Mouse (Mus musculus) ES-CJ7 (cell line): ENCODE data around the gene Apex1.
"Not testable (repeated sequence)": the region's sequence is repeated elsewhere in the genome, so short reads cannot be mapped to it uniquely, and the experiment has no call there.

ENCODE experiments used
- DNase-seq: peaks from one replicate; pipeline ENCODE4 v3.0.0; 2011; ENCODE audit warnings: low read depth, low spot score

The Apex1 gene

DNA sequence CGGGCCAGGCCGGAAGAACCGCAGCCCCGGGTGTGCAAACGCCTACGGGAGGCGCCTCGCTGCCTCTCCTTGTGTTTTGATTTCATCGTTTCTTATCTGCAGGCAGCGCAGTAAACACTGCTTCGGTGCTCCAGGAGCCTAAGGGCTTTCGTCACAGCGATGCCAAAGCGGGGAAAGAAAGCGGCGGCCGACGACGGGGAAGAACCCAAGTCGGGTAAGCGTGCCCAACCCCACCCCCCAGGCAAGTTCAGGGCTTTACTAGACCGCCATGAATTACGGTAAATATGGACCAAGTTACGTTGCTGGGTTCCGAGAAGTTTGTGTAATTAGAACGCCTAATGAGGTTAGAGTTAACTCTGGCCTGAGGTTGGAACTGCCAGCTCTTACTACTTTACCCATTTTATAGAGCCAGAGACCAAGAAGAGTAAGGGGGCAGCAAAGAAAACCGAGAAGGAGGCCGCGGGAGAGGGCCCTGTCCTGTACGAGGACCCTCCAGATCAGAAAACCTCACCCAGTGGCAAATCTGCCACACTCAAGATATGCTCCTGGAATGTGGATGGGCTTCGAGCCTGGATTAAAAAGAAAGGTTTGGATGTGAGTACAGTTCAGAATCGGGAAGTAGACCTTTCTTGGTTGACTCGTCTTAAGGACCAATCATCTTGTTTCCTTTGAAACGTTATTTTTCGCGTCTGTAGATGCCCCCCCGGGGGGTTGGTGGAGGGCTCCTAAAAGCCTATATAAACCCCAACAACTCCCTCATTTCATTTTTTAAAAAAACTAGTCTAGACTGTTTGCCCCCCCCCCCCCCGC lies 548 bp downstream of the Apex1 start:
- DNase-seq = no peak

DNA sequence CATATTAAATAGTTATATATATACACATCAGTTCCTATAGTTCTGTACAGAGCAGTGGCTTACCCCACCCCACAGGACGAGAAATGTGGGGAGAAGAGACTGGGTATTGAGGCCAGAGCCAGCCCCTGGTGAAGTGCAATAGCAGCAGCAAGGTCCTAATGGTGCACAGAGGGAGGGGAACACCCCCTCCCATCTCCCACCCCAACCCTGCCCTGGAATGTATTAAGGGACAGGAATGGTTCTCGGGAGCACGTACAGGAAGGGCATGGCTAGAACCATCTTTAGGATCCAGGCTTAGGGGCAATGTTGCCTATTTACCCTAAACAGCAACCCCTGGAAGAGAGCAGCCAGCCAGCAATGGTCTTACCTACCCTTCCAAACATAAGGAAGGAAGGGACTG lies 2.6 kb downstream of the Apex1 start:
- DNase-seq = no peak

DNA sequence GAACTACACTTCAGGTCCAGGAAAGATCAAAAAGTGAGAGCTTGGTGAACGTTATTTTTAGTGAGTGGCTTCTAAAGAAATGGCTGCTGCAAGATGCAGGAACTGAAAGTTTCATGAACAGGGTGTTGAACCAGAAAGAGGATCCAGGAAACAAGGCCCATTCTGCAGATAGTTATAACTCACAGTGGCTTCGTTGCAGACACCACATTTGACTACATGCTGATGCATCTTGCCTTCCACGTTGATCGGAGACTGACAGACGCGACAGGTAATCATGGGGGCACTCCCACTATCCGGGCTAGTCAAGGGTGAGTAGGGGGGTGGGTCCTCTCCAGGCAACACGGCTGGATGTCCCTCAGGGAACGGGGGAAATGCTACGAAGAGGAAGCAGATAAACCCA lies 5.2 kb downstream of the Apex1 start:
- no peak for DNase-seq

DNA sequence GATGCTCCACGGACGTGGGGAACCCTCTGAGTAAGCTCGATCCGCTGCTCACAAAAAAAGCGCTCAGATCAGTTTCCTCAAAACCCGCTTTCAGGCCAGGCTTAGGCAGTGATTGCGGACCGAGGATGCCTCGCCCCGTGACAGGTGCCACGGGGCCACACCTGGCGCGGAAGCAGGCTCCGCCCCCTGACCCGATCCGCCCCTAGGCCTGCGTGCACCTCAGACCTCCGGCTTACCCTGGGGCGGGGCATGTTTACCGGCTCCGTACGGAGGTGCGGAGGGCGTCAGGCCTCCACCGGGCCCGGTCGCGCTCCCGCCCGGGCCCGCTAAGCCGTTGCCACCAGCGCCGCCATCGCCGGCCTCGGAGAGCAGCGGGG lies 5.6 kb downstream of the Apex1 start:
- peak; percentile 59 for DNase-seq

DNA sequence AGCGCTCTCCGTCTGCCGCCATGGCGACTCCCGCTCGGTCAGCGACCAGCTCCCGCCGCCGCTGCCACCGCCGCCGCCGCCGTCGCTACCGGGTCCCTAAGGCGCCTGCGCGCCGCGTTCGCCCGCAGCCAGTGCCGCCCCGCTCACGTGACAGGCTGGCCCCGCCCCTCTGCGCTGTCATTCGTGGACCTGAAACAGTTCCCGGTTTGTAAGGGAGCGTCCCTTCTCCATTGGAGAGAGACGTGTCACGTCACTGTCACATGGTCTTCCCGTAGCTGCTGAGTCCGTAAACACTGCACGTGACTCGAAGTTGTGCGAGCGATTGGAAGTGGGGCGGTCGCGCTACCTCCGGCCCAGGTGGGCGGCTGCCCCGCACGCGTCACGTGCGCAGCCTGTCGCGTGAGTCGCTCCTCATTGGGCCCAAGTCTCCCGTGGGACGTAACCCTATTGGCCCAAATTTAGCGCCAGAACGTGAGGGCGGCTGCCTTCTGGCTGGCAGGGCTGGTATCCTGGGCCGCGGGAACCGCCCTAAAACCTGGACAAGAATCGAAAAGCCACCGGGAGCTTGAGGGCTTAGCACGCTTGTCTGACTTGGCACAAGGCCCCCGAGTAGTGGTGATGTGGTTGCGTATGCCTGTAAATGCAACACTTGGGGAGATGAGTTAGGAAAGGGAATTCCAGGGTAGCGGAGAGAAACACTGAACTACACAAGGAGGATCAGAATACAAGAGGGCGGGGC lies 6.2 kb downstream of the Apex1 start, which contains the start of the genes Pip4p1 and Pnp:
Pip4p1 (minus strand) TSS at position 103 of the 739 bp plus-strand sequence.
Pnp (plus strand) TSS at position 329 of the 739 bp plus-strand sequence.
- peak; percentile 100 for DNase-seq

DNA sequence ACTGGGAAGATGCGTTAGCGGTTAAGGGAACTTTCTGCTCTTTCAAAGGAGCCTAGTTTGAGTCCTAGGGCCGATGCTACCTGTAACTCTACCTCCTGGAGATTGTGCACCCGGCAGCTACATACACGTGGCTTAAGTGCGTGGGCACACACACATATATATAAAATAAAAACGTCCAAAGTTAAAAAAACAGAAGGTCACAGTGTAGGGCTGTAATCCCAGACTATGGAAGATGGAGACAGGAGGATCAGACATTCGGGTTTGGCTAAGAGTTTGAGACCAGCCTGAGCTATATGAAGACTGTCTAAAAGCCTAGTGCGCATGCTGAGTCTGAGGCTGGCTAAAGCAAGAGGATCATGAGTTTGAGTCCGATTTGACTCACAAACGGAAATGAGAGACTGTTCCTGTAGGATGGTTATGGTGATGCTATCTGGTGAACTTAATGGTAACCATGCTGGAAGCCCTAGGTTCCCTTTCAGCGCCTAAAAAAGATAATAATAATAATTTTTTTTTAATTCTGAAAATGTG lies 6.8 kb downstream of the Apex1 start:
- DNase-seq = peak; percentile 56

DNA sequence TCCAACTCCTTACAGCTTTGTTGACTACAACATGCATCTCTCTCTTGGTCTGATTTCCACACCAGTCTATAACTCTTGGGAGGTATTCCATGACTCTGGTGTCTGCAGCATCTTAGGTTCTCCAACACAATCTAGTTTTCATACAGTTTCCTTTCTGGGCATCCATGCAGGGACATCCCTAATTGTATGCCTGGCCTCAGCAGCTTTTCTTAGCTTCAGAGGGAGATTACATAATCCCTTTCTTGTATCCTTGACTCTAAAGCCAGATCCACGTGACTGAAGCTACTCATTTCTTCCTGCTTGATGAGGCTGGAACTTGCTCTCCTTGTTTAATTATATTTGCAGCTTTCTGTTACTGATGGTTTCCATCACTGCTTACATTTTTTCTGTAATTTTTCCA lies 11.9 kb downstream of the Apex1 start:
- DNase-seq = no peak

DNA sequence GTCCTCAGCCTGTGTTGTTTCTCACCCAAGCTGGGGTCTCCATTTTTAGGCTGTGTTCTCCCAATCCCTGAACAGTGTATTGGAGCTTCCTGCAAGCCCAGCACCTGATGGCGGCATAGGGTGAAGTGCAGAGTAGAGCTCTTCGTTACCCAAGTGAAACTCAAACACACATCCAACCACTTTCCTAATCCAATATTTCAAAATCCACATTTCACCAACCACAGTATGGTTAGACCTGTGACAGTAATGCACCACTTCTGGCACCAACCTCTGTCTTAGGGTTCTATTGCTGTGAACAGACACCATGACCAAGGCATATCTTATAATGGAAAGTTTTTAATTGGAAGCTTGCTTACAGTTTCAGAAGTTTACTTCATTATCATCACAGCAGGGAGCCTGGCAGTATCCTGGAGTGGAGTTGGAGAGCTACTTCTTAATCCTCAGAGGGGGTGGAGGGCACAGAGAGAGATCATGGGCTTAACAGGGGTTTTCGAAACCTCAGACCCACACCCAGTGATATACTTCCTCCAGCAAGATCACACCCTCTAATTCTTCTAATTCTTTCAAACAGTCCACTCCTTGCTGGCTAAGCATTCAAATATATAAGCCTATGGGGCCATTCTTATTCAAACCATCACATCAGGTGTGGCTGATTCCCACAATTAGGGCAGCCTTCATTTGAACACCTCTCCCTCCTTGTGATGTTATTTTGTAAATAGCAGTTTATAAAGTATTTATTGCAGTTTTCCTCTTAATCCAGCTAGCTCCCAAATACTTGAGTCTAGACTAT lies 13.5 kb downstream of the Apex1 start:
- DNase-seq = peak; percentile 50

DNA sequence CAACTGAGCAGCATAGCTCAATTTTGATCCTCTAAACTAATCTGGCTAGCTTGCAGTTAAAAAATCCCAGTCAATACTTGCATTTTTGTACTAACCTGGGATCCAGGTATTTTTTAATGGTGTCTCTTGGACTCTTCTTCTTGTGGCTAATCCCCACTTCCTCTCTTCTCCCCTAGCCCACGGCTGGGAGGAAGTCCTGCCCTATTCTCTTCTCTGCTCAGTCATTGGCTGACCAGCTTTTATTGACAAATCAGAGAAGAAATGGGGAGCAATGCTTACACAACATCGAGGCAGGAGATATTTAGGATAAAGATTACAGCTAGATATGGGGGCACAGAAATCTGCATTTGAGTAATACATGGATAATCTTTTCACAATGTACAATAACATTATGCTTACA lies 14.2 kb downstream of the Apex1 start:
- peak; percentile 75 for DNase-seq

DNA sequence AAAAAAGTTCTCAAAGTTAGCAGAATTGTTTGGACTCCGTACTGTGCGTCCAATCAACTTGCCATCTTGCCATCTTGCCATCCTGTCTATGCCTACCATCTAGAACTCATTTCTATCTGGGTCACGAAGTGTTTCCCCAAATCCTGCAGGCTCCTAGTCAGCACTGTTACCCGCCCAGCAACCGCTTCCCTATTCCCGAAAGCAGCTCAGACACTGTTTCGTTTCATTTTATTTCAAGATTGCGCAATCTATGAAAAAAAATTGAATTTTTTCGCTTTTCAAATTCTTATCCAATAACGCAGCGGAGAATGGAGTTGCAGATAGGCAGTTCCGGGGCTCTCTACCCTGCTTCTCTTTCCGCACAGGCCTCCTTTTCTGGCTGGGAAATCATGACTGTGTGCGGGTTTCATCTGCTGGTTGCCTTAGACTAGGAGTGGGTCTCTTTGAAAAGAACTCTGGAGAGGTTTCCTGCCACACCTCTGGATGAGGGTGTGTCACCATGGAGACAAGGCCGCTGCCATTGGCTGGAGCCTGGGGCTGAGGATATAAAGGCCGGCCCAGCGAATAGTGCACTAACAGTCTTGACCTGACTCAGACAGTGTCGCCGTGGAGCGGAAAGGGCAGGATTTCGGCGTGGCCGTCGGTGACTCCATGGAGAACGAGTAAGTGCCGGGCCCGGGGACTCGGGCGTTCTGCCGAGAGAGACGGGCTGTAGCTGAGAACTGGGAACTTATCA lies 19.3 kb downstream of the Apex1 start, which contains the start of gene Gm49342:
Gm49342 (plus strand) TSS at position 586 of the 736 bp plus-strand sequence.
- peak; percentile 98 for DNase-seq

DNA sequence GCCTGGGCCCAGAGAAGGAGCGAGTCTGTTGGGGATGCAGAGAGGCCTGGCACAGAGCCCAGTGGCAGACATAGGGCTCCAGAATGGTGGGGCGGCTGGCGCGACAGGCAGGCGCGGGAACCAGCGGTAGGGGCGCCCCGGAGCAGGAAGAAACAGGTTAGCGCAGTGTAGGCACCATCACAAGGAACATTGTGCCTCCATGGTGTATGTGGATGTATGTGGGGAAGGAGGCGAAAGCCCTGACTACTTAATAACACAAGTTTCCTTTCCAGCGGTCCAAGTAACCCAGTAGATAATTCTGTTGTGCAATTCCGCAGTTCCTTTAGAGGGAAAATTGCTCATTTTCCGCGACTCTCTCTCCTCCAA lies 19.9 kb downstream of the Apex1 start:
- not testable (repeated sequence) for DNase-seq

DNA sequence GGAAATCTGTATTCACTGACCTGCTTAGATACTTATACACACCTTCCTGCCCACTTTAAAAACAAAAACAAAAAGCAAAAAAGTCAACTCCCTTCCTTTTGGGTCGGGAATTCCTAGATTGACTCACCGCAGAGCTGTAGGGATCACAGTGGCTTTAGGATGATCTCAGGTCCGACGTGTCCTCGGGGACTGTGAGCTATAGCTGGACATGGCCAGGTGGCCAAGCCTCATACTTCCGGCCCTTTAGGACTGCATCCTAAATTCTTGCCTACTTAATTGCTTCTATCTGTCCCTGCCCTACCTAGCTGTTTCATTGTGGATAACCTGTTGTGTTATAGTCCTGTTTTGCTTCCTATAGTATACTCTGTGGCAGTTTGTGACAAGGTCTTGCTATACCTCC lies 20.3 kb downstream of the Apex1 start:
- not testable (repeated sequence) for DNase-seq

DNA sequence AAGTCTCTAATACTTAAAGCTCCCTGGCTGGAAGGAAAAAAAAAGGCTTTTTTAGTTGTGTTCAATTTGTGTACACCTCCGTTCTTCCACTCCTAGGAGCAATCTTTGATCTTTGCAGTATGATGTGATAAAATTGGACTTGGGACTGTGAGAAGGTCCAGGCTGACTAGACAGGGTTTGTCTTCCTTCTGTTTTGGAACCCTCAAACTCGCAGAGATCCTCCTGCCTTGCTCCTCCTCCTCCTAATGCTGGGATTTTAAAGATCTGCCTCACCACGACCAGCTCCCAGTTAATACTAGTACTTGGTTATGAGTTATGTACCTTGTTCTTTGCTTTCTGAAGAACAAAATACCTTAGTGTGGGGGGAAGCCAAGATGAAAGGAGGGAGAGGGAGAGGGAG lies 20.8 kb downstream of the Apex1 start:
- not testable (repeated sequence) for DNase-seq

DNA sequence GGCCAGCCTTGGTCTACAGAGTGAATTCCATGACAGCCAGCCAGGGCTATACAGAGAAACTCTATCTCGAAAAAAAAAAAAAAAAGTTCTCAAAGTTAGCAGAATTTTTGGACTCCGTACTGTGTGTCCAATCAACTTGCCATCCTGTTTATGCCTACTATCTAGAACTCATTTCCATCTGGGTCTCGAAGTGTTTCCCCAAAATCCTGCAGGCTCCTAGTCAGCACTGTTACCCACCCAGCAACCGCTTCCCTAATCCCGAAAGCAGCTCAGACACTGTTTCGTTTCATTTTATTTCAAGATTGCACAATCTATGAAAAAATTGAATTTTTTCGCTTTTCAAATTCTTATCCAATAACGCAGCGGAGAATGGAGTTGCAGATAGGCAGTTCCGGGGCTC lies 30.7 kb downstream of the Apex1 start:
- DNase-seq = no peak

DNA sequence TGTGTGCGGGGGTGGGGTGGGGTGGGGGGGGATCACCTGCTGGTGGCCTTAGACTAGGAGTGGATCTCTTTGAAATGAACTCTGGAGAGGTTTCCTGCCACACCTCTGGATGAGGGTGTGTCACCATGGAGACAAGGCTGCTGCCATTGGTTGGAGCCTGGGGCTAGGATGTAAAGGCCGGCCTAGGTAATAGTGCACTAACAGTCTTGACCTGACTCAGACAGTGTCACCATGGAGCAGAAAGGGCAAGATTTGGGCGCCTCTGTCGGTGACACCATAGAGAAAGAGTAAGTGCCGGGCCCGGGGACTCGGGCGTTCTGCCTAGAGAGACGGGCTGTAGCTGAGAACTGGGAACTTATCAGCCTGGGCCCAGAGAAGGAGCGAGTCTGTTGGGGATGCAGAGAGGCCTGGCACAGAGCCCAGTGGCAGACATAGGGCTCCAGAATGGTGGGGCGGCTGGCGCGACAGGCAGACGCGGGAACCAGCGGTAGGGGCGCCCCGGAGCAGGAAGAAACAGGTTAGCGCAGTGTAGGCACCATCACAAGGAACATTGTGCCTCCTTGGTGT lies 31.3 kb downstream of the Apex1 start, which contains the start of gene Pnp2:
Pnp2 (plus strand) TSS at position 51 of the 567 bp plus-strand sequence.
- not testable (repeated sequence) for DNase-seq

DNA sequence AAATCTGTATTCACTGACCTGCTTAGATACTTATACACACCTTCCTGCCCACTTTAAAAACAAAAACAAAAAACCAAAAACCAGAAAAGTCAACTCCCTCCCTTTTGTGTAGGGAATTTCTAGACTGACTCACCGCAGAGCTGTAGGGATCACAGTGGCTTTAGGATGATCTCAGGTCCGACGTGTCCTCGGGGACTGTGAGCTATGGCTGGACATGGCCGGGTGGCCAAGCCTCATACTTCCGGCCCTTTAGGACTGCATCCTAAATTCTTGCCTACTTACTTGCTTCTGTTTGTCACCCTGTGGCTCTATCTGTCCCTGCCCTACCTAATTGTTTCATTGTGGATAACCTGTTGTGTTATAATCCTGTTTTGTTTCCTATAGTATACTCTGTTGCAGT lies 32.0 kb downstream of the Apex1 start:
- DNase-seq = not testable (repeated sequence)

DNA sequence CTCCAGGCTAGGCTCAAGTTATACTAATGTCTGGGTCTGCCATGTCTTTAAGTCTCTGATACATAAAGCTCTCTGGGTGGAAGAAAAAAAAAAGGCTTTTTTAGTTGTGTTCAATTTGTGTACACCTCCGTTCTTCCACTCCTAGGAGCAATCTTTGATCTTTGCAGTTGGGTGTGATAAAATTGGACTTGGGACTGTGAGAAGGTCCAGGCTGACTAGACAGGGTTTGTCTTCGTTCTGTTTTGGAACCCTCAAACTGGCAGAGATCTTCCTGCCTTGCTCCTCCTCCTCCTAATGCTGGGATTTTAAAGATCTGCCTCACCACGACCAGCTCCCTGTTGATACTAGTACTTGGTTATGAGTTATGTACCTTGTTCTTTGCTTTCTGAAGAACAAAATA lies 32.4 kb downstream of the Apex1 start:
- DNase-seq = not testable (repeated sequence)

DNA sequence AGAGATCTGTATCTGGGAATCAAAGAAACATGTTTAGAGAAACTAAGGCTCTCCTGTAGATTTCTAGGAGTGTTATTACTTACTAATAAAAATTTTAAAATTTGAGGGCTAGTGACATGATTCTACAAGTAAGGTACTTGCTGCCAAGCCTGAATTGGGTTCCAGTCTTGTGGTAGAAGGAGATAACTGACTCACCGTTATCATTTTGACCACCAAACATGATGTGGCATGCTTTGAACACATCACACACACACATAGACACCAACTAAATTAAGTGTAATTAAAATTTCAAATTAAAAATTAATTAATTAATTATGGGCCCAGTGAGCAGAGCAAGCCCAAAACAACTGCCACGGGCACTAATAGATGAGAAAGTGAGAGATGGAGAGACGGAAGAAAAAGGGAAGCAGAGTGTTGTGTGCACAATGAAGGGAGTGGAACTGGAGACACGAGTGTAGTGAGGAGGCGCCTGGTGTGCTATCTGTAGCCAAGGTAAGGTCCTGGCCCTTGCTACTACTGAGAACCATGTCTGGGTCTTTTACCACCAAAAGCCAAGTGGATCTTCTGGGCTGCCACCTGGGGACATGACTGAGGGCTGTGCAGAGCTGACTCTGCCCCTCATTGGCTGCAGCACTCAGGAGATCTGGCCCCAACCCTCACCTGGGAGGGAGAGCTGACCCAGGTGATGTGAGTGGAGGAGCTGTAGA lies 33.7 kb downstream of the Apex1 start:
- DNase-seq = not testable (repeated sequence)

DNA sequence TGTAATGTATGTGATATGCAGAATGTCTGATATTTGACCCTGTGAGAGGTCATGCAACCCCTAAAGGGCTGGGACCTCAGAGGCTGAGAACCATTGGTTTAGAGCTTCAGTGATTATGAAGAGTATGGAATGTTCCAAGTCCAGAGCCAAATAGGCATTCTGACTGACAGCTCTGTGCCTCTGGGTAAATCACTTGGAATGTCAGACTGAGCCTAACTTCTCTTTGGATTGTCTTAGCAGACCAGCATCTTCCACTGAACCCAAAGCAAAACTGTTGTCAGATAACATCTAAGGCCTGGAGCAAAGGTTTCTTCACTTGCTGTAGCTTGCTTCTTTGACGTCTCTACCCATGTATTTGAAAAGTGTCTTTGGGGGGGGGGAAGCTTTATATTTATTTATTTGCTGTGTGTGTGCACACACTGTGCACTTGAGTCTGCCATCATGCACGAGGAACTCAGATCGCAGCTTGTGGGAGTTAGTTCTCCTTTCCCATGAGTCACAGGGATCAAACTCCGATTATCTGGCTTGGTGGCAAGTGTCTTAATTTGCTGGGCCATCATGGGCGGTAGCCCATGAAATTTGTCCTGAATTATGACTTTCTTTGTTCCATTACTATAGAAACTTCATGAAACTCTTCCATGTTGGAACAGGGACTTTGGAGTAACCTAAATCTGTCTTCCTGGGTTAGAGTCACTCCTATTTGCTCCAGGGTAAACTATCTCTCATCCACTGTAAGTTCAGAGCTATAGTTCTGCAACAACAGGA lies 43.6 kb downstream of the Apex1 start:
- DNase-seq = no peak
